In the genomic region with DNA sequence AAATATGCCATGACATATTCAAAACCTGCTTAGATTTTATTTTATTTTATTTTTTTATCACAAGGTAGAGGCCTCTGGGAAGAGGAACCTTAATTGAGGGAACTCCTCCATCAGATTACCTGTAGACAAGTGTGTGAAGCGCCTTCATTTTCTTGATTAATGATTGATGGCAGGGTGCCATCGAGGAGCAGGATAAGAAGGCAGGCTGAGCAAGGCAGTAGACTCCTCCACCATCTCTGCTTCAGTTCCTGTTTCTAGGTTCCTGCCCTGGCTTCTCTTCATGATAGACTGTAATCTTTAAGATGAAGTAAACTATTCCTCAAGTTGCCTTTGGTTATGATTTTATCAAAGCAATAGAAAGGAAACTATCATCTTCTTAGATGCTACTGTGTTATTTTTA, we compare ENCODE assay signal across 15 mouse cellular contexts.
"Had no signal": no experiment of that assay in that cellular context is flagged by ENCODE, and none has a peak within 500 bp of the region (broad histone marks: within the 10 kb centered on the region; RNA-seq: fewer than 3 reads in every experiment).

No protein-coding gene starts in this region.

- H3K27me3 ChIP-seq: neural tube, embryonic 13.5 days; neural tube, embryonic 15.5 days; stomach, embryonic 15.5 days had no signal

- H3K27ac ChIP-seq: neural tube, embryonic 13.5 days; neural tube, embryonic 15.5 days; stomach, embryonic 15.5 days; stomach, postnatal 0 days had no signal

- H3K9ac ChIP-seq: neural tube, embryonic 13.5 days; neural tube, embryonic 15.5 days; stomach, embryonic 15.5 days had no signal

- H3K4me3 ChIP-seq: neural tube, embryonic 13.5 days; neural tube, embryonic 15.5 days; stomach, embryonic 15.5 days had no signal

- H3K4me1 ChIP-seq: neural tube, embryonic 13.5 days; neural tube, embryonic 15.5 days; stomach, embryonic 15.5 days had no signal

- DNase-seq: retina, postnatal 1 day; right cerebral cortex, adult 18-20 months; right cerebral cortex, postnatal 14 days; right cerebral cortex, postnatal 25 days; spleen, adult 18-20 months; thymus, adult 18-20 months; thymus, adult 2 months; thymus, postnatal 14 days; thymus, postnatal 25 days; thymus, postnatal 36 days; thymus, postnatal 4 days had no signal

- H3K9me3 ChIP-seq: neural tube, embryonic 13.5 days; neural tube, embryonic 15.5 days; stomach, embryonic 15.5 days had no signal
